Mouse (Mus musculus): ENCODE data around the gene Hyls1. TPM values are rescaled to one million over a fixed set of nuclear protein-coding genes. Genes with fewer than 3 reads are reported as not detected.
A peak's percentile ranks its signal among the peaks of the same experiment; 100 is the strongest.

Hyls1 gene
- total RNA-seq, 4 experiments from 2014 or later, result 0.48 to 1.0 (median 0.93) TPM

- DNase-seq (ENCODE audit: low spot score in 2 of 2), result no peak
Measured at GRCm38 (mm10) chr9:35544666-35545065, 25.5 kb downstream of the Hyls1 start.

GRCm38 (mm10) chr9:35543099-35543860, 26.9 kb downstream of the Hyls1 start:
- DNase-seq (ENCODE audit: low spot score in 2 of 2), result no peak

- DNase-seq (ENCODE audit: low spot score in 2 of 2), result no peak
Measured at GRCm38 (mm10) chr9:35541941-35542340, 28.3 kb downstream of the Hyls1 start.

GRCm38 (mm10) chr9:35541488-35541887, 28.7 kb downstream of the Hyls1 start:
- DNase-seq (ENCODE audit: low spot score in 2 of 2), result peak; percentile 52 to 56

GRCm38 (mm10) chr9:35541024-35541423, 29.2 kb downstream of the Hyls1 start:
- DNase-seq (ENCODE audit: low spot score in 2 of 2), result no peak

- DNase-seq (ENCODE audit: low spot score in 2 of 2), result no peak
Measured at GRCm38 (mm10) chr9:35539001-35539750, 31.0 kb downstream of the Hyls1 start.

GRCm38 (mm10) chr9:35535876-35536275, 34.3 kb downstream of the Hyls1 start:
- DNase-seq (ENCODE audit: low spot score in 2 of 2), result no peak

- DNase-seq (ENCODE audit: low spot score in 2 of 2), result no peak
Measured at GRCm38 (mm10) chr9:35535110-35535509, 35.1 kb downstream of the Hyls1 start.

- DNase-seq (ENCODE audit: low spot score in 2 of 2), result no peak
Measured at GRCm38 (mm10) chr9:35533266-35533665, 36.9 kb downstream of the Hyls1 start.

- no peak for DNase-seq (ENCODE audit: low spot score in 2 of 2)
Measured at GRCm38 (mm10) chr9:35529796-35530195, 40.4 kb downstream of the Hyls1 start.

GRCm38 (mm10) chr9:35529141-35529540, 41.1 kb downstream of the Hyls1 start:
- DNase-seq (ENCODE audit: low spot score in 2 of 2), result no peak

GRCm38 (mm10) chr9:35523941-35524411, 46.2 kb downstream of the Hyls1 start:
- DNase-seq (ENCODE audit: low spot score in 2 of 2), result peak; percentile 46 to 50

- DNase-seq (ENCODE audit: low spot score in 2 of 2), result peak in 1 of 2 experiments; percentile 42
Measured at GRCm38 (mm10) chr9:35523541-35523940, 46.7 kb downstream of the Hyls1 start.

GRCm38 (mm10) chr9:35522821-35523515, 47.2 kb downstream of the Hyls1 start:
- DNase-seq (ENCODE audit: low spot score in 2 of 2), result no peak

- DNase-seq (ENCODE audit: low spot score in 2 of 2), result no peak
Measured at GRCm38 (mm10) chr9:35522241-35522640, 48.0 kb downstream of the Hyls1 start.

- no peak for DNase-seq (ENCODE audit: low spot score in 2 of 2)
Measured at GRCm38 (mm10) chr9:35520631-35521348, 49.4 kb downstream of the Hyls1 start.

GRCm38 (mm10) chr9:35518169-35518568, 52.0 kb downstream of the Hyls1 start, which contains the start of gene Gm1113:
Gene Gm1113 (minus strand): TSS chr9:35518269.
- DNase-seq (ENCODE audit: low spot score in 2 of 2), result no peak

GRCm38 (mm10) chr9:35516711-35517110, 53.5 kb downstream of the Hyls1 start:
- no peak for DNase-seq (ENCODE audit: low spot score in 2 of 2)

GRCm38 (mm10) chr9:35516182-35516581, 54.0 kb downstream of the Hyls1 start:
- DNase-seq (ENCODE audit: low spot score in 2 of 2), result no peak

- no peak for DNase-seq (ENCODE audit: low spot score in 2 of 2)
Measured at GRCm38 (mm10) chr9:35513900-35514299, 56.3 kb downstream of the Hyls1 start.
